Mouse (Mus musculus): ENCODE measurements around the gene Madcam1. TPM values are rescaled to one million over a fixed set of nuclear protein-coding genes. Genes with fewer than 3 reads are reported as not detected.

The Madcam1 gene
- polyA plus RNA-seq, 1 experiment from 2014 or later, result 29.7 TPM

DNA sequence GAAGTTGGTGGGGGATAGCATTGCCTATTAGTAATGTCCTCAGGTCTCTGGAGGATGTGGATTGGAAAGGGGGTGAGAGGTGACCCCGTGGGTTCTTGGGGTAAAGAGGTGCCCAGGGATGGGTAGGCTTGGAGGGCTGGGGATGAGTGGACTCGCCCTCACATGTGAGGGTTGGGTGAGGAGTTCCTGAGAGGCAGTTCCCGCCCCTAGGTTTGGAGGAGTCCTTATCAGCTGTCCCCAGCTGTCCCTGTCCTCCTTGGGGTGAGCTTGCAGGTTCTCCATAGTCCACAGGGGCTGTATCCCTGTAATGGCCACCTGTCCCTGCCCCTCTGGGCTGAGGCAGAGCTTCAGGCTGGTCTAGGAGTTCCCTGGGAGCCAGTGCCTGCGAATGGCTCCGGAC, 41.6 kb downstream of the Madcam1 start:
- peak overlapping the region; percentile 89; the same call in 1 of the 2 replicates for H3K4me3 ChIP-seq (ENCODE audit: low read depth, low read length)
- no peak overlapping the region for H3K27ac ChIP-seq (ENCODE audit: low read length)
- no peaks in the 10 kb centered on the region for H3K9me3 ChIP-seq (ENCODE audit: control insufficient read depth, low read depth, low read length)
- H3K36me3 ChIP-seq (ENCODE audit: control insufficient read depth, insufficient read depth, low read length), result peaks cover 26% of the 10 kb centered on the region
- H3K9ac ChIP-seq (replicated peaks; ENCODE audit: low read depth, low read length), result no peak overlapping the region
- H3K4me1 ChIP-seq (ENCODE audit: control insufficient read depth, insufficient read depth, low read length), result peaks cover 17% of the 10 kb centered on the region
- ATAC-seq (ENCODE audit: insufficient number of reproducible peaks, insufficient read depth, low FRiP score, low read depth), result no peak; the same call in 1 of the 2 replicates
- 82% methylated on average over 5 of the region's 5 CpGs for WGBS
- H3K4me2 ChIP-seq (replicated peaks; ENCODE audit: low read depth, low read length), result peak overlapping the region; percentile 88
- no peaks in the 10 kb centered on the region for H3K27me3 ChIP-seq (ENCODE audit: control insufficient read depth, insufficient read depth, low read length)

DNA sequence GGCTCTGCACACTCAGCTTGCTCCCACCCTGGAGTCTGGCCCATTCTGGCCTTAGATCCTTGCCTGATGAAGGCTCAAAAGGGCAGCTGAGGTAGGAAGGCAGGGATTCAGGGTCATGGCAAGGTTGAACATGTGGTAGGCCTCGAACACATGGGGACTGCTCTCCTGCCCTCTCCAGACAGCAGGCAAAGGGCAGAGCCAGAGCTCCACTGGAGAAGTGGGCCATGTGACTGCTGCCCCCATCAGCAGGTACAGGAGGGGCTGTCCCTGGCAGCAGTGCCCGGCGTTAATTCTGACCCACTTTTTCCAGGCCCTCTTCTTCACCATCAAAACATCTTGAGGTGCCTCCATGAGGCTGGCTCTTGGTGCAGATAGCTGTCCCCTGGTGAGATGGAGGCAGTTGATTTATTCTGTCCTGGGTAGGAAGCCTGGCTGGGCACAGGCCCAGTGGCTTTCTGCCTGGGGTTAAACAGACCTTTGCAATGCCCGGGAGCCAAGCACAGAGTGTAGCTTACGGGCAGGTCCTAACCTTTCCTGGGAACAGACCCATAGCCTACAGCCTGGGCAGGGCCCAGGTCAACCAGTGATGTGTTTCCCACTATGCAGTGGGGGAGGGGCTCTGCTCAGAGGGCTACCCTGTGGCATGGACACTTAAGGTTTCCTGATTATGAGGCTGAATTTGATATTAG, 42.2 kb downstream of the Madcam1 start:
- H3K4me2 ChIP-seq (replicated peaks; ENCODE audit: low read depth, low read length), result no peak overlapping the region; the same call in 1 of the 2 replicates
- WGBS, result 77% methylated on average over 5 of the region's 5 CpGs
- no peaks in the 10 kb centered on the region for H3K27me3 ChIP-seq (ENCODE audit: control insufficient read depth, insufficient read depth, low read length)
- no peak overlapping the region for H3K9ac ChIP-seq (replicated peaks; ENCODE audit: low read depth, low read length)
- peaks cover 17% of the 10 kb centered on the region for H3K4me1 ChIP-seq (ENCODE audit: control insufficient read depth, insufficient read depth, low read length)
- no peaks in the 10 kb centered on the region for H3K9me3 ChIP-seq (ENCODE audit: control insufficient read depth, low read depth, low read length)
- peaks cover 32% of the 10 kb centered on the region for H3K36me3 ChIP-seq (ENCODE audit: control insufficient read depth, insufficient read depth, low read length)
- no peak for ATAC-seq (ENCODE audit: insufficient number of reproducible peaks, insufficient read depth, low FRiP score, low read depth)
- no peak overlapping the region for H3K27ac ChIP-seq (ENCODE audit: low read length)
- H3K4me3 ChIP-seq (ENCODE audit: low read depth, low read length), result peak overlapping the region; percentile 89; the same call in 1 of the 2 replicates

DNA sequence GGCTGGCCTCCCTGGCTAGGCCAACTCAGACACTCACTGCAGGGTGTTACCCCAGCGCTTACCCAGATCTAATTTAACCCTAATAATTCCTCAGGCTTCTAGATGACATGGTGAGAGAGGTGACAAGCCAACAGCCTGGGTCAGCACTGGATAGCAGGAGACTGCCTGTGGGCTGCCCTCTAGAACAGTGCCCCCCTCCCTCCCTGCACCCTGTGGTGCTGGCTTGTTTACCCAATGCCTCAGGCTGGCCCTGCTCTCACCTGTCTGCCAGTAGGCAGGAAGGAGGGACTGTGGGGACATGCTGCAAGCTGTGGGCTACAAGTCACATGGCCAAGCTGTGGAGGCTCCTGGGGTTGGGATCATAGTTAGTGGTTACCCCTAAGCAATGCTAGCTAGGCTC, 42.8 kb downstream of the Madcam1 start:
- H3K9ac ChIP-seq (replicated peaks; ENCODE audit: low read depth, low read length), result no peak overlapping the region

DNA sequence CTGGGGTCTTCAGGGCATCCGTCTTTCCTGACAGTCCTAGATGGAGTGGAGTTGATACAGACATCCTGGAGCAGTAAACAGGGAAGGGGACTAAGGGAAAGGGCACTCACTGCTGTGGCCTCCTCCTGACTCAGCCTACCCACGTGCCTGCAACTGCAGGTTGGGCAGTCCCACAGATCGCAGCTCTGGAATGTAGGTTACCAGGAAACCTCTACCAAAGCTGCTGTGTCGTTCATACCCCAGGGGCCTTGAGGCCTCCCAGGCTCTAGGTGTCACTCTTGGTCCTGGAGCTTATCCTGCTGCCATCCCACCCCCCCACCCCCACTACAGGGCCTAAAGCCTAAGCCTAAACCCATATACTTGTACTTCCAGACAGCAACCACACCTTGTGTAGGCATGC, 43.4 kb downstream of the Madcam1 start:
- H3K36me3 ChIP-seq (ENCODE audit: control insufficient read depth, insufficient read depth, low read length), result peaks cover 38% of the 10 kb centered on the region
- WGBS, result 59% methylated on average over 4 of the region's 4 CpGs
- no peak overlapping the region for H3K27ac ChIP-seq (ENCODE audit: low read length)
- peaks cover 17% of the 10 kb centered on the region for H3K4me1 ChIP-seq (ENCODE audit: control insufficient read depth, insufficient read depth, low read length)
- no peak overlapping the region for H3K4me3 ChIP-seq (ENCODE audit: low read depth, low read length)
- H3K4me2 ChIP-seq (replicated peaks; ENCODE audit: low read depth, low read length), result no peak overlapping the region
- no peak for ATAC-seq (ENCODE audit: insufficient number of reproducible peaks, insufficient read depth, low FRiP score, low read depth)
- H3K27me3 ChIP-seq (ENCODE audit: control insufficient read depth, insufficient read depth, low read length), result no peaks in the 10 kb centered on the region
- H3K9ac ChIP-seq (replicated peaks; ENCODE audit: low read depth, low read length), result no peak overlapping the region
- no peaks in the 10 kb centered on the region for H3K9me3 ChIP-seq (ENCODE audit: control insufficient read depth, low read depth, low read length)

More for the DNA sequence above, 42.8 kb downstream of the Madcam1 start:
- peaks cover 17% of the 10 kb centered on the region for H3K4me1 ChIP-seq (ENCODE audit: control insufficient read depth, insufficient read depth, low read length)
- no peak overlapping the region for H3K4me2 ChIP-seq (replicated peaks; ENCODE audit: low read depth, low read length)
- no peaks in the 10 kb centered on the region for H3K9me3 ChIP-seq (ENCODE audit: control insufficient read depth, low read depth, low read length)
- no peak for ATAC-seq (ENCODE audit: insufficient number of reproducible peaks, insufficient read depth, low FRiP score, low read depth)
- 76% methylated on average over 1 of the region's 1 CpGs for WGBS
- no peak overlapping the region for H3K27ac ChIP-seq (ENCODE audit: low read length)
- H3K36me3 ChIP-seq (ENCODE audit: control insufficient read depth, insufficient read depth, low read length), result peaks cover 38% of the 10 kb centered on the region
- H3K27me3 ChIP-seq (ENCODE audit: control insufficient read depth, insufficient read depth, low read length), result no peaks in the 10 kb centered on the region
- H3K4me3 ChIP-seq (ENCODE audit: low read depth, low read length), result no peak overlapping the region

DNA sequence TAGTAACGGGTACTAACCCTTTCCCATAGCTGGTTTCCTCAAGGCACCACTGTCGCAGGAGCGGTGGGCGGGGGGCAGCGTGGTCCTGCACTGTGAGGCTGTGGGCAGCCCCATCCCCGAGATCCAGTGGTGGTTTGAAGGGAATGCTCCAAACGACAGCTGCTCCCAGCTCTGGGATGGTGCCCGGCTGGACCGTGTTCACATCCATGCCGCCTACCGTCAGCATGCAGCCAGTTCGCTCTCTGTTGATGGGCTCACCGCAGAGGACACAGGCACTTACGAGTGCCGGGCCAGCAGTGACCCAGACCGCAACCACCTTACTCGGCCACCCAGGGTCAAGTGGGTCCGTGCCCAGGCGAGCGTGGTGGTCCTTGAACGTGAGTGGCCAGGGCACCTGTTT, 44.3 kb downstream of the Madcam1 start:
- Histone ChIP-seq H3K4me2 (replicated peaks; ENCODE audit: low read depth, low read length) (no peak overlapping the region), H3K9ac (replicated peaks; ENCODE audit: low read depth, low read length) (no peak overlapping the region), H3K9me3 (ENCODE audit: control insufficient read depth, low read depth, low read length) (no peaks in the 10 kb centered on the region), H3K27me3 (ENCODE audit: control insufficient read depth, insufficient read depth, low read length) (no peaks in the 10 kb centered on the region), H3K4me3 (ENCODE audit: low read depth, low read length) (no peak overlapping the region), H3K4me1 (ENCODE audit: control insufficient read depth, insufficient read depth, low read length) (peaks cover 17% of the 10 kb centered on the region), H3K36me3 (ENCODE audit: control insufficient read depth, insufficient read depth, low read length) (peaks cover 38% of the 10 kb centered on the region), H3K27ac (ENCODE audit: low read length) (no peak overlapping the region)
- ATAC-seq (ENCODE audit: insufficient number of reproducible peaks, insufficient read depth, low FRiP score, low read depth), result no peak
- WGBS, result 87% methylated on average over 21 of the region's 21 CpGs

DNA sequence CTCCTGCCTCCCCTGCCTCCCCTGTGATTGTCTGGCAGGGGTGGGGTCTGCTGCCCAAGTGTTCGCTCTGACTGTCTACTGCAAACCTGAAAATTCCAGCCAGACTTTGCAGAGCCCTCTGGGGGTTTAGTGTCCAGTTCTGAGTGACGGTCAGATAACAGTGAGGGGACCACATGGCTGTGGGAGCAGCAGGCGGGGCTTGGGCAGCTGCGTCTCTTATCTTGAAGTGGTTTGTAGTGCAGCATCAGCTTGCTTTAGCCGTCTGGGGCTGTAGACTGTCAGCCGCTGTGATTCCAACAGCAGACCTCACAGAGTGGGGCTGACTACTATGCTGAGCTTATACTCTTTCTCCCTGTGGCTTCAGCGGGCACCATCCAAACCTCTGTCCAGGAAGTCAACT, 44.9 kb downstream of the Madcam1 start:
- no peaks in the 10 kb centered on the region for H3K27me3 ChIP-seq (ENCODE audit: control insufficient read depth, insufficient read depth, low read length)
- peaks cover 17% of the 10 kb centered on the region for H3K4me1 ChIP-seq (ENCODE audit: control insufficient read depth, insufficient read depth, low read length)
- no peak for ATAC-seq (ENCODE audit: insufficient number of reproducible peaks, insufficient read depth, low FRiP score, low read depth)
- no peak overlapping the region for H3K9ac ChIP-seq (replicated peaks; ENCODE audit: low read depth, low read length)
- H3K36me3 ChIP-seq (ENCODE audit: control insufficient read depth, insufficient read depth, low read length), result peaks cover 38% of the 10 kb centered on the region
- no peak overlapping the region for H3K4me2 ChIP-seq (replicated peaks; ENCODE audit: low read depth, low read length)
- H3K27ac ChIP-seq (ENCODE audit: low read length), result no peak overlapping the region
- H3K9me3 ChIP-seq (ENCODE audit: control insufficient read depth, low read depth, low read length), result no peaks in the 10 kb centered on the region
- 58% methylated on average over 7 of the region's 7 CpGs for WGBS
- H3K4me3 ChIP-seq (ENCODE audit: low read depth, low read length), result no peak overlapping the region

DNA sequence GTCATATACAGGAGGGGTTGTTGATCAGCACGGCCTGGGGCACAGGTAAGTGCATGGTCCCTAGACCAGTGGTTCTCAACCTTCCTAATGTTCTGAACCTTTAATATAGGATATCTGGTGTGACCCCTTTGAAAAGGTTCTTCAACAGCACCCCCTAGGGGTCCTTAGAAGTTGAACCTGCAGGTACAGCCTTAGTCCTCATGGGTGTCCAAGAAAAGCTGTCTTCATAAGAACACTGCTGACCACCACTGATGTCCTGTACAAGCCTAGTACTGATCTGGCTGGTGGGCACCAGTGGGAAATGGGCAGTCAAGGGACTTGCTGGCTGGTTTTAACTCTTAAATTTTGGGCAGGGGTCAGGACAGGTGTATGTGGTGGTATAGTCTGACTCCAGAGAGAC, 47.7 kb downstream of the Madcam1 start:
- Histone ChIP-seq H3K4me1 (ENCODE audit: control insufficient read depth, insufficient read depth, low read length) (peaks cover 2% of the 10 kb centered on the region; the same call in 1 of the 2 replicates), H3K36me3 (ENCODE audit: control insufficient read depth, insufficient read depth, low read length) (peaks cover 36% of the 10 kb centered on the region), H3K27me3 (ENCODE audit: control insufficient read depth, insufficient read depth, low read length) (peaks cover 18% of the 10 kb centered on the region), H3K9ac (replicated peaks; ENCODE audit: low read depth, low read length) (no peak overlapping the region), H3K9me3 (ENCODE audit: control insufficient read depth, low read depth, low read length) (no peaks in the 10 kb centered on the region), H3K4me2 (replicated peaks; ENCODE audit: low read depth, low read length) (no peak overlapping the region), H3K4me3 (ENCODE audit: low read depth, low read length) (no peak overlapping the region), H3K27ac (ENCODE audit: low read length) (no peak overlapping the region)
- peak; percentile 17; the same call in 1 of the 2 replicates for ATAC-seq (ENCODE audit: insufficient number of reproducible peaks, insufficient read depth, low FRiP score, low read depth)
- WGBS, result 81% methylated on average over 1 of the region's 1 CpGs

DNA sequence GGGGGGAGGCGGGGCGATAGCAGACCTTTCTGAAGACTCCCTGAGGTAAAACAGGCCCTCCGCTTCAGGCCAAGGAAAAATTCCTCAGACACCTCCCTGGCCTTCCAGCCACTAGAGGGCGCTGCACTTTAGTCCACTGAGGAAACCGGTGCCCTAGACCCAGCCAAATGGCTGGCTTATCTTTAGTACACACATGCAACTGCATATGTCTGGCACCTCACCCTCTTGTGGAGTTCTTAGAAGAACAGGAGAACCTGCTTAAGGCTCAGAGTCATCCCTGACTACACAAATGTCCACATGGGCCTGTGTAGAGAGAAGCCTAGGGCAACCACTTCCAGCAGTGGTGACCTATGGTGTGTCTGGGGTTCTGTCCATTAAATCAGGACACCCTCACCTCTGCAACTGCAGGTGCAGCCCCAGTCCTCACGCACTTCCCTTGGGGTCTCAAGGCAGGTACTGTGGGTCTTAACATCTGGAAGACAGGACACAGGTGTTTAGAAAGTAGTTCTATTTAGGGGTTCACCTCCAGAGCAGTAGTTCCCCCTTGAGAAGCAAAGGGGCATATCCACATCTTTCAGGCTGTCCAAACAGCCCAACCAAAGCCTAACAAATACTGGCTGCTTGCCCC, 48.3 kb downstream of the Madcam1 start:
- H3K27ac ChIP-seq (ENCODE audit: low read length), result no peak overlapping the region
- 14% methylated on average over 5 of the region's 6 CpGs for WGBS
- peaks cover 6% of the 10 kb centered on the region; the same call in 1 of the 2 replicates for H3K4me1 ChIP-seq (ENCODE audit: control insufficient read depth, insufficient read depth, low read length)
- peak; percentile 62 for ATAC-seq (ENCODE audit: insufficient number of reproducible peaks, insufficient read depth, low FRiP score, low read depth)
- no peak overlapping the region for H3K4me3 ChIP-seq (ENCODE audit: low read depth, low read length)
- no peaks in the 10 kb centered on the region for H3K9me3 ChIP-seq (ENCODE audit: control insufficient read depth, low read depth, low read length)
- peaks cover 36% of the 10 kb centered on the region for H3K36me3 ChIP-seq (ENCODE audit: control insufficient read depth, insufficient read depth, low read length)
- no peak overlapping the region for H3K4me2 ChIP-seq (replicated peaks; ENCODE audit: low read depth, low read length)
- H3K27me3 ChIP-seq (ENCODE audit: control insufficient read depth, insufficient read depth, low read length), result peaks cover 24% of the 10 kb centered on the region
- H3K9ac ChIP-seq (replicated peaks; ENCODE audit: low read depth, low read length), result no peak overlapping the region

Data from stomach, embryonic 14.5 days (tissue).